ENCODE assay signal across 9 mouse cellular contexts in the genomic region with DNA sequence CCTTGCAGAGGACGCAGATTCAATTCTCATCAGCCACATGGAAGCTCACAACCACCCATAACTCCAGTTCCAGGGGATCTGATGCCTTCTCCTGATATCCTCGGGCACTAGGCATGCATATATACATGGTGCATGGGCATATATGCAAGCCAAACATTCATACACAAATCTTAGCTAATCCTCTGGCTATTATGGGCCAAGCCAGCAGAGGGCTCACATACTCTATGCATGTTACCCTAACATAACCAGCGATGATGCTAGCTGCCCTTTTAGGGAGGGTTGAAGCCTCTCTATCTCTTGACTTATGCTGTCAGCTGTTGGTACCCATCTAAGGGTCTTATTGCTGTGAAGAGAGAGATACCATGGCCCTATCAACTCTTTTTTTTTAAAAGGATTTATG. TPM values are rescaled to one million over a fixed set of nuclear protein-coding genes. Genes with fewer than 3 reads are reported as not detected.
DNase-seq lines count a peak whose midpoint lies in the region; ATAC-seq and TF ChIP-seq lines count a peak whose summit lies in the region.
"Had no signal": no experiment of that assay in that cellular context is flagged by ENCODE, and none has a peak within 500 bp of the region (broad histone marks: within the 10 kb centered on the region; RNA-seq: fewer than 3 reads in every experiment).

No protein-coding gene starts in this region.

- peak; percentile 45 for TF ChIP-seq CTCF in kidney, adult 2 months (conservative IDR thresholded peaks at IDR 0.05; ENCODE audit: insufficient read depth, insufficient read length, low read depth, low read length)
- TF ChIP-seq CTCF in liver, embryonic 14.5 days (IDR thresholded peaks at IDR 0.05; ENCODE audit: low read depth), result peak; percentile 86

- peaks cover 4% of the 10 kb centered on the region; the same call in 1 of the 2 replicates for H3K4me1 ChIP-seq in kidney, adult 2 months (ENCODE audit: control insufficient read depth, insufficient read depth, low read length)
- H3K4me1 ChIP-seq in liver, embryonic 14.5 days (replicated peaks; ENCODE audit: control insufficient read depth in 2 of 2, insufficient read depth in 2 of 2, low read length in 1 of 2), result peaks cover 0 to 4% of the 10 kb centered on the region in 2 experiments; a peak in 1 of 4 replicates
- peaks cover 9% of the 10 kb centered on the region for H3K4me1 ChIP-seq in forebrain, embryonic 12.5 days

- 38% methylated on average over 3 of the region's 3 CpGs for WGBS in kidney, adult 2 months
- 24% methylated on average over 3 of the region's 3 CpGs for WGBS in liver, embryonic 14.5 days (ENCODE audit: insufficient replicate concordance)
- 45% methylated on average over 3 of the region's 3 CpGs for WGBS in forebrain, embryonic 12.5 days

- ATAC-seq in liver, embryonic 14.5 days (ENCODE audit: insufficient read depth), result no peak
- ATAC-seq in forebrain, embryonic 12.5 days (ENCODE audit: low FRiP score), result no peak

- H3K27me3 ChIP-seq in kidney, adult 2 months (replicated peaks; ENCODE audit: control insufficient read depth, insufficient read depth, low read length), result no peaks in the 10 kb centered on the region
- H3K27me3 ChIP-seq in liver, embryonic 14.5 days (ENCODE audit: control insufficient read depth, insufficient read depth, low read length), result no peaks in the 10 kb centered on the region
- H3K27me3 ChIP-seq in forebrain, embryonic 12.5 days, result peaks cover 5% of the 10 kb centered on the region; the same call in 1 of the 2 replicates
- H3K27me3 ChIP-seq: embryonic facial prominence, embryonic 13.5 days had no signal

- H3K9me3 ChIP-seq in liver, embryonic 14.5 days (ENCODE audit: control insufficient read depth, low read length), result no peaks in the 10 kb centered on the region
- no peaks in the 10 kb centered on the region for H3K9me3 ChIP-seq in forebrain, embryonic 12.5 days
- H3K9me3 ChIP-seq: embryonic facial prominence, embryonic 13.5 days had no signal

- H3K9ac ChIP-seq in liver, embryonic 14.5 days (replicated peaks), result no peak overlapping the region
- no peak overlapping the region for H3K9ac ChIP-seq in forebrain, embryonic 12.5 days
- H3K9ac ChIP-seq: embryonic facial prominence, embryonic 13.5 days had no signal

- no peaks in the 10 kb centered on the region for H3K36me3 ChIP-seq in kidney, adult 2 months (ENCODE audit: control insufficient read depth, insufficient read depth, low read length)
- H3K36me3 ChIP-seq in liver, embryonic 14.5 days (replicated peaks; ENCODE audit: control insufficient read depth, insufficient read depth, low read depth), result no peaks in the 10 kb centered on the region
- H3K36me3 ChIP-seq in forebrain, embryonic 12.5 days (replicated peaks), result no peaks in the 10 kb centered on the region
- H3K36me3 ChIP-seq: embryonic facial prominence, embryonic 13.5 days had no signal

- no peak for TF ChIP-seq POLR2A in kidney, adult 2 months (IDR thresholded peaks at IDR 0.05; ENCODE audit: low read depth, low read length)

- H3K4me3 ChIP-seq in kidney, adult 2 months (ENCODE audit: insufficient read depth, low read depth, low read length), result no peak overlapping the region
- H3K4me3 ChIP-seq in liver, embryonic 14.5 days (ENCODE audit: insufficient read depth in 1 of 2, low read depth in 2 of 2, low read length in 2 of 2), result no peak overlapping the region
- H3K4me3 ChIP-seq in forebrain, embryonic 12.5 days (replicated peaks), result no peak overlapping the region
- H3K4me3 ChIP-seq: embryonic facial prominence, embryonic 13.5 days had no signal

- DNase-seq in kidney, adult 2 months, result peak; percentile 53
- no peak for DNase-seq in kidney, adult 11 months
- DNase-seq in MEL-GATA-1-ER (ENCODE audit: extremely low read depth, low read depth), result peak; percentile 50
- DNase-seq in c-Kit-positive CD71-positive TER-119-negative erythroid progenitor cells, embryonic 14.5 days (ENCODE audit: low read depth), result peak; percentile 60
- peak; percentile 33 to 63 for DNase-seq in heart, postnatal 14 days
- peak in 2 of 3 experiments; percentile 35 to 42 for DNase-seq in liver, embryonic 14.5 days (ENCODE audit: low read depth in 3 of 3, low spot score in 3 of 3)
- DNase-seq in right cerebral cortex, postnatal 4 days, result peak; percentile 43

- H3K4me2 ChIP-seq in liver, embryonic 14.5 days (ENCODE audit: low read depth), result no peak overlapping the region
- H3K4me2 ChIP-seq in forebrain, embryonic 12.5 days, result no peak overlapping the region
- H3K4me2 ChIP-seq: embryonic facial prominence, embryonic 13.5 days had no signal

- H3K27ac ChIP-seq in kidney, adult 2 months (ENCODE audit: insufficient read depth, low read depth, low read length), result no peak overlapping the region
- H3K27ac ChIP-seq in liver, embryonic 14.5 days, result no peak overlapping the region
- no peak overlapping the region for H3K27ac ChIP-seq in forebrain, embryonic 12.5 days
- H3K27ac ChIP-seq: embryonic facial prominence, embryonic 13.5 days had no signal

- no peak; the same call in 1 of the 2 replicates for TF ChIP-seq EP300 in liver, embryonic 14.5 days (IDR thresholded peaks at IDR 0.05; ENCODE audit: low read depth)

- intact Hi-C loops in heart, postnatal 14 days (cut with DNase I), result loop anchor here (2.0 kb wide), 1 partner anchor 82 kb away; no protein-coding TSS in a partner anchor

RNA-seq across cellular contexts. Expression of gene Klhl12, which starts 4.3 kb away (rescaled TPM):
- polyA plus RNA-seq in kidney, adult 2 months (2012; rRNA removed), result 8.1 and 9.6 TPM in 2 replicates
- 10 to 100 TPM; 18.1 to 19.9 TPM for total RNA-seq in heart, postnatal 14 days (2021)
- polyA plus RNA-seq in liver, embryonic 14.5 days (2012; rRNA removed), result 12.1 and 17.9 TPM in 2 replicates
- 28.0 and 31.6 TPM in 2 replicates for polyA plus RNA-seq in liver, embryonic 14.5 days (2014; fragmentation: Nextera tagmentation; extraction: Ambion mirVana)
- 33.2 and 34.1 TPM in 2 replicates for polyA plus RNA-seq in forebrain, embryonic 12.5 days (2016; fragmentation: Nextera tagmentation; extraction: Ambion mirVana)

RNA-seq across cellular contexts. Expression of gene Adipor1, which starts 35.8 kb away (rescaled TPM):
- 113 and 119 TPM in 2 replicates for polyA plus RNA-seq in kidney, adult 2 months (2012; rRNA removed)
- total RNA-seq in heart, postnatal 14 days (2021), result 100 to 1,000 TPM; 137 to 142 TPM
- polyA plus RNA-seq in liver, embryonic 14.5 days (2012; rRNA removed), result 56.1 and 59.6 TPM in 2 replicates
- 126 and 134 TPM in 2 replicates for polyA plus RNA-seq in liver, embryonic 14.5 days (2014; fragmentation: Nextera tagmentation; extraction: Ambion mirVana)
- 61.1 and 65.1 TPM in 2 replicates for polyA plus RNA-seq in forebrain, embryonic 12.5 days (2016; fragmentation: Nextera tagmentation; extraction: Ambion mirVana)

RNA-seq across cellular contexts. Expression of gene Rabif, which starts 43.5 kb away (rescaled TPM):
- 16.1 and 17.9 TPM in 2 replicates for polyA plus RNA-seq in kidney, adult 2 months (2012; rRNA removed)
- total RNA-seq in heart, postnatal 14 days (2021), result 10 to 100 TPM; 10.4 to 10.6 TPM
- 8.9 and 9.7 TPM in 2 replicates for polyA plus RNA-seq in liver, embryonic 14.5 days (2012; rRNA removed)
- polyA plus RNA-seq in liver, embryonic 14.5 days (2014; fragmentation: Nextera tagmentation; extraction: Ambion mirVana), result 16.8 and 18.2 TPM in 2 replicates
- polyA plus RNA-seq in forebrain, embryonic 12.5 days (2016; fragmentation: Nextera tagmentation; extraction: Ambion mirVana), result 41.6 and 41.7 TPM in 2 replicates

RNA-seq across cellular contexts. Expression of gene Cyb5r1, which starts 45.6 kb away (rescaled TPM):
- polyA plus RNA-seq in kidney, adult 2 months (2012; rRNA removed), result 41.9 and 56.8 TPM in 2 replicates
- total RNA-seq in heart, postnatal 14 days (2021), result 10 to 100 TPM; 26.0 to 28.4 TPM
- 13.0 and 14.9 TPM in 2 replicates for polyA plus RNA-seq in liver, embryonic 14.5 days (2012; rRNA removed)
- polyA plus RNA-seq in liver, embryonic 14.5 days (2014; fragmentation: Nextera tagmentation; extraction: Ambion mirVana), result 10.8 and 10.9 TPM in 2 replicates
- 19.2 and 21.5 TPM in 2 replicates for polyA plus RNA-seq in forebrain, embryonic 12.5 days (2016; fragmentation: Nextera tagmentation; extraction: Ambion mirVana)
